Mouse (Mus musculus) heart, postnatal 10 days (tissue): ENCODE data around the gene Fbrs. TPM values are rescaled to one million over a fixed set of nuclear protein-coding genes. Genes with fewer than 3 reads are reported as not detected.
"Not testable (repeated sequence)": the region's sequence is repeated elsewhere in the genome, so short reads cannot be mapped to it uniquely, and the experiment has no call there.

ENCODE experiments used
- DNase-seq, 2 experiments: peaks; one replicate each; pipeline ENCODE4 v3.0.0; 2021
- intact Hi-C: fragments of 180-260 bp; cut with DNase I; formaldehyde crosslinking; loops from one replicate; pipeline ENCODE4 v1.15.1; 2025
- total RNA-seq, 2 experiments: library from RNA; stranded (reverse); gene quantifications; 2 replicates each; pipeline ENCODE4 v1.2.3; 2021

Fbrs gene
- 10 to 100 TPM; 41.6 to 42.1 TPM for total RNA-seq

DNA sequence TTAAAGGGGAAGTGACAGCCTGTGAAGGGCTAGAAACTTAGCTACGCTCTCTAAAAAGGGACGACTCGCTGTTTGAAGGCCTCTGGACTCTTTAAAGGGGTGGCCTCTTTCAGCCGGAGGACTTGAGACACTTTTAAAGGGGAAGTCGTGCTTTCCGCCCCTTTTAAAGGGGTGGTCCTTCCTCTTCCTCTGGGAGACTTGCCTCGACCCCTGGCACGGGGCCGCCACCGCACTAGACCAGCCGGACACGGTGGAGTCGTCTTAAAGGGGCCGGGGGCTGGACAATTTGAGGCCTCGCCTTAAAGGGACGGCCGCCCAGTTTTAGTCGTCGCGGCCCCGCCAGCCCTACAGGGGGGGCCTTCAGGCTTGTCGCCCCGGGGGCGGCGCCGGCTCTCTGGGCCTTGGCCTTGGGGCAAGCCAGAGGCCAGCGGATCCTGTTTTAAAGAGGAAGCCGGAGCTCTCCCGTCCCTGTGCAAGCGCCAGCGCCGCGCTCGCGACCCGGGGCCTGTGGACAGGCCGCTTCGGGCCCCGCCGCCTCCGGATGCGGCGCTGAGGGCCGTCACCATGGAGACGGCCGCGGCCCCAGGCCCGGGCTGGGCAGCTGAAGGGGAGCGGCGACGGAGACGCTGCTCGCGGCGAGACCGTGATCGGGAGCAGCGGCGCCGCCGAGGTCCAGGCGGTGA lies at the start of gene Fbrs:
Fbrs (plus strand) TSS at position 565 of the 683 bp plus-strand sequence.
- DNase-seq, result peak; percentile 99
- intact Hi-C loops, result no loop called here

- no peak for DNase-seq
- intact Hi-C loops, result no loop called here
Measured at GRCm38 (mm10) chr7:127435206-127435605, 43.8 kb upstream of the Fbrs start.

GRCm38 (mm10) chr7:127437724-127438123 lies 41.3 kb upstream of the Fbrs start:
- DNase-seq, result no peak
- intact Hi-C loops, result no loop called here

DNA sequence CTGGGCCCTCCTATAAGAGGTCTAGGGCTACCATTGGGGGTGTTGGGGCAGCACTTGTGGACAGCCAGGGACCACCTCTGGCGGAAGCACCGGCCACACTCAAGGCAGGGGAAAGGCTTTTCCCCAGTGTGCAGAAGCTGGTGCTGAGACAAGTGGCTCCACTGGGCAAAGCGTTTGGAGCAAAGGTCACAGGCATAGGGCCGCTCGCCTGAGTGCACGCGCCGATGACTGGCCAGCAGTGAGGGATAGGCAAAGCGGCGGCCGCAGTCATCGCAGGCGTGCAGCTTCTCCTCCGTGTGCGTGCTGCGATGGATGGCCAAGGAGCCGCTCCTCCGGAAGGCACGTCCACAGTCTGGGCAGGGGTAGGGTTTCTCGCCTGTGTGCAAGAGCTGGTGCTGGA lies 35.0 kb upstream of the Fbrs start:
- intact Hi-C loops, result no loop called here
- no peak for DNase-seq

DNA sequence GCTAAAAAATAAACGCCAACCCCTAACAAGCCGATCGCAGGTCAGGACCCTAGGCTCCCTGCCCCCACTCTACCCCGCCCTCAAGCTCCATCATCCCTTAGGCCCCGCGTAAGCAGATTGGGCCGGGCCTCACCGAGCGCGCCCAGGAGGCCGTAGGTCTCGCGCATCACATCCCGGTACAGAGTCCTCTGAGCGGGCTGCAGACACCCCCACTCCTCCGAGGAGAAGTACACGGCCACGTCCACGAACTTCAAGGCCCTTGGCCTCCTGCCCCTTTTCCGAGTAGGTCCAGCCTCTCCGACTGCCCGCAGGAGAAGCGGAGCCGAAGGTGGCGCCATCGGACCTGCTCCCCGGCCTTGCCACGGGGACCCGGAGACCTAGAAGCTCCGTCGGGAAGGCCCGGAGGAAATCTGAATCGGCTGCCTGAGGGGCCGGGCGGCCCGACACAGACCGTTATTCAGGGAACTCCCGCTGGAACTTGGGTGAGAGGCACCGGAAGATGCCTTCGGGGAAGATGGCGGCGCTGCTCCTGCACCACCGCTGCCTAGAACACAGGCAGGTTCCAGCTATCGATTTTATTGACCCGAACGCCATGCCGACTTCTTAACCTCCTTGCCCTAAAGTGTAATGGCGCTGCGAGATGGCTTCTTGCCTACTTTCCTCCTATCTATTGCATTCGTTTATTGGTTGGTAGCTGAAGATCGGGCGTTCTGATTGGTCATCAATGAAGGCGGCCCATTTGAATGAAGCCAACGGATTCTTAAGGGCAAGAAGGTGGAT lies 30.3 kb upstream of the Fbrs start, which contains the start of gene Zfp689:
Zfp689 (minus strand) TSS at position 638 of the 780 bp plus-strand sequence.
- intact Hi-C loops, result loop anchor here (2.0 kb wide), 2 partner anchors 22 to 26 kb away; partner anchors contain the start of gene Zfp688
- peak; percentile 96 to 97 for DNase-seq

DNA sequence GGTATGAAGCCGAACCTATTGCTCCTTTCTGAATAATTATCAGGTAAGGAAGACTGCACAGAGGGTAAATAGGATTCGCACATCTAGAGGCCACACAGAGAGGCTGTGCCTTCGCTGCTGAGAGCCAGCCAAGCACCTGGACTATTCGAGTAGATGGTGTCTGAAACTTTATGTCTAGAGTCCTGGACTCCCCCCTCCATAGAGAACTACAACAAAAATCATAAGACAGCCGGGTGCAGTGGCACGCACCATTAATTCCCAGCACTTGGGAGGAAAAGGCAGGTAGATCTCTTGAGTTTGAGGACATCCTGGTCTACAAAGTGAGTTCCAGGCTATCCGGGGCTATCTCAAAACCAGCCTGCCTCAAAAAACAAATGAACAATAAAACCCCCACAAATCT lies 29.0 kb upstream of the Fbrs start:
- intact Hi-C loops, result loop anchor here (2.0 kb wide), 2 partner anchors 21 to 27 kb away; partner anchors contain the start of gene Zfp688
- no peak for DNase-seq

- DNase-seq, result no peak
- intact Hi-C loops, result no loop called here
Measured at GRCm38 (mm10) chr7:127453056-127453455, 25.9 kb upstream of the Fbrs start.

DNA sequence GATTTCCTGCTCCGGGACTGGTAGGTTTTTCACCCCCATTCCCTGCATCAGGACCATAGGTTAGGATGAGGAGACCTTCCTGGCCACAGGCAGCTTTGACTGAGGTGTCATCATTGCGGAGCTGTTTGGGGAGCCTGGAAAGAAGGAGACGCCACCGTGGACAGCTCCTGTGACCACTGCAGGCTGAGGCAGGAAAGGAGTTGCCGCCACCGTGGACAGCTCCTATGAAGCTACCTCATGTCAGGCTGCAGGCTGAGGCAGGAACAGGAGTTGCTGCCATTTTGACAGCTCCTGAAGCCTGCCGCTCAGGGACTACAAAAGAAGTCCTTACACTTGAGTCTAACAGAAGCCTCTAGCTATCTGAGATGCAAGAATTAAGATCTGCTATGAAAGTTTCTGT lies 24.1 kb upstream of the Fbrs start:
- no peak for DNase-seq
- intact Hi-C loops, result no loop called here

DNA sequence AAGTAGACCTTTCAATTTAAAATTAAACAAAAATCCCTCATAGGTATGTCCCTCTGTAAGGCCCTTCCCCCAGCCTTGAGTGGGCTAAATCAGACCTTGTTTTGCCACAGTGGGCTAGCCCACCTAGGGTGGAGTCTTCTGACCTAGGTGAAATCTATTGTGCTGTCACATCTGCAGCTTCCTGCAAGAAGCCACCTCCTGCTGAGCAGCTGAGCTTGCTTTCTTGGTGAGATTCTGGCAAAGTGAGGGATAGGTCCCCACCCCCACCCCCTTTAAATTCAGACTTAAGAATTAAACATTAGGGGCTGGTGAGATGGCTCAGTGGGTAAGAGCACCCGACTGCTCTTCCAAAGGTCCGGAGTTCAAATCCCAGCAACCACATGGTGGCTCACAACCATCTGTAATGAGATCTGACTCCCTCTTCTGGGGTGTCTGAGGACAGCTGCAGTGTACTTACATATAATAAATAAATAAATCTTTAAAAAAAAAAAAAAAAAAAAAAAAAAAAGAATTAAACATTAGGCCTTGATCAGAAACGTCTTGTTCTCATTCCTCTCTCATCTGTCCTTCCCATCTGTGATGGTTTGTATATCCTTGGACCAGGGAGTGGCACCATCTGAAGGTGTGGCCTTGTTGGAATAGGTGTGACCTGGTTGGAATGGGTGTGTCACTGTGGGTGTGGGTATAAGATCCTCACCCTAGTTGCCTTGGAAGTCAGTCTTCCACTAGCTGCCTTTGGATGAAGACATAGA lies 20.5 kb upstream of the Fbrs start:
- DNase-seq, intact Hi-C loops: not testable (repeated sequence)

- DNase-seq, intact Hi-C loops: not testable (repeated sequence)
Measured at GRCm38 (mm10) chr7:127459311-127459710, 19.7 kb upstream of the Fbrs start, which contains the start of gene Prr14. Gene Prr14 (plus strand): TSS chr7:127459611.

DNA sequence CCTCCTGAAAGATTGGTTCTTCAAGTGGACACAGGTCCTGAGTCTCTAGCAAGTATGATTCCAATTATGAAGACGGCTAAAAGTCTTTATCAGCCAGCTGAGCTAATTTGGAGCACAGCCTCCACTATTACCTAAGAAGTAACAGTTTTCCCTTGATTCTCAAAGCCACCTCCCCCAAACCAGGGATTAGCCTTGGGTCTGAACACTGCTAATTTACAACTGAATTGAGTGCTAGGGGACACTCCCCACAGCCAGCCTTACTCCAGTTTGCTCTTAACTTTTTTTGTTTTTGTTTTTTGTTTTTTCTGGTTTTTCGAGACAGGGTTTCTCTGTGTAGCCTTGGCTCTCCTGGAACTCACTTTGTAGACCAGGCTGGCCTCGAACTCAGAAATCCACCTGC lies 13.8 kb upstream of the Fbrs start:
- intact Hi-C loops, result no loop called here
- no peak for DNase-seq

- DNase-seq, intact Hi-C loops: not testable (repeated sequence)
Measured at GRCm38 (mm10) chr7:127465670-127466069, 13.3 kb upstream of the Fbrs start.

DNA sequence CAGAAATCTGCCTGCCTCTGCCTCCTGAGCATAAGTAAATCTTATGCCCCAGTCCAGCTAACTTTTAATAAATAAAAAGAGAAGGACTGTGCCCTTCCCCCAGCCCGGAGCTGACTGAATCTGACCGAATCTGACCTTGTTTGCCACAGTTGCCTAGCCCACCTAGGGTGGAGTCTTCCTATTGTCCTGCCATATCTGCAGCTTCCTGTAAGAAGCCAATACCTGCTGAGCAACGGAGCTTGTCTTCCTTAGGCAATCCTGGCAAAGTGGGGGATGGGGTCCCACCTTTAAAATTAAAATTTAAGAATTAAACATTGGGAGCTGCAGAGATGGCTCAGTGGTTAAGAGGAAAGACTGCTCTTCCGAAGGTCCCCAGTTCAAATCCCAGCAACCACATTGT lies 12.4 kb upstream of the Fbrs start:
- intact Hi-C loops, result no loop called here

DNA sequence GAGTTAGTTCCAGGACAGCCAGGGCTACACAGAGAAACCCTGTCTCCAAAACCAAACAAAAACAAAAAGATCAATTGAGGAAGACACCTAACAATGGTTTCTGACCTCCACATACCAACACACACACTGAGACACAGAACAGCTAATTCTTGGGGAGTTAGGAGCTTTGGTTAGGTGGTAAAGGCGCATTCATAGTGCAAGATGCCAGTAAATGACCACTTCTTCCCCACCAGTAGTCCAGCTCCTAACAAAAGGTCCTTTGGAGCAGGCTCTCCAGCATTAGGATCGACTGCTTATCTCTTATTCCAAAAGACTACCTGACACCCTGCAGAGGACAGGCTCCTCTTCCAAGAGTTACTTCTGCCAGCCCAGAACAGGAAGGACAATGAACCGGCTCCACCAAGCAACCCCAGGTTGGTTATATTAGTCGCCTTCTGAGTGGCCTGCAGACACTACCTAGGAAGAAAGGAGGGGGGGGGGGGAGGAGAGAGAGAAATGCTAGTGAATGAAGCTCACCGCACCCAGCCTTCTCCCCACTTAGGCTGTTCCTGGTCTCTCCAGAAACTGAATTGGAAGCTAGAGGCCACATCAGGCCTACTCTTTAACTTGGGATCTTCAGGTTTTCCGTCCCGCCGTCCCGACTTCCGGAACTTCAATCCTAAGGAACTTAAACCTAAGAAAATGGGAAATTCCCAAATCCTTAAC lies 8.8 kb upstream of the Fbrs start:
- DNase-seq, result no peak

More for the DNA sequence above, 12.4 kb upstream of the Fbrs start:
- no peak for DNase-seq

GRCm38 (mm10) chr7:127470743-127471645 lies 8.0 kb upstream of the Fbrs start:
- DNase-seq, result peak; percentile 95
- intact Hi-C loops, result loop anchor here (2.0 to 5.0 kb wide), 2 partner anchors 22 to 64 kb away; partner anchors contain the start of genes Zfp689 and Zfp764

More for the DNA sequence above, 8.8 kb upstream of the Fbrs start:
- intact Hi-C loops, result loop anchor here (2.0 to 5.0 kb wide), 2 partner anchors 21 to 63 kb away; partner anchors contain the start of genes Zfp689 and Zfp764

DNA sequence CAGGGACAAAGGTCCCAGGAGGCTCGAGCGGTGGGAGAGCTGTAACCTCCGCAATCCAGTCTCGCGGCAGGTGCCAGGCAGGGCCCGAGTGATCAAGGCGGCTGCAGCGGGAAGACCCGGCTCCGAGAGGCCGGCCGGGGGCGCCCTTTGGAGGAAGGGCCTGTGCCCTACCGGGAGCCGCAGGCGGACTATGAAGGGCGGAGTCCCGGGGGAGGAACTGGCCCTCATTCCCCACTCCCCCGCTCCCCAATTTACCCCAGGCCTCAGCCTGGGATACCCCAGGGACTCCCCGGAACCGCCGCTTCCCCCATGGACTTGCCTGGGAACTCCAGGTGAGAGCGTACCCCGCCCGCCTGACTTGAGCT lies 7.4 kb upstream of the Fbrs start:
- DNase-seq, result no peak
- intact Hi-C loops, result loop anchor here (2.0 to 5.0 kb wide), 2 partner anchors 23 to 64 kb away; partner anchors contain the start of genes Zfp689 and Zfp764

GRCm38 (mm10) chr7:127472060-127472459 lies 6.9 kb upstream of the Fbrs start:
- intact Hi-C loops, result loop anchor here (5.0 kb wide), 1 partner anchor 65 kb away; the partner anchor contains the start of gene Zfp764
- peak in 1 of 2 experiments; percentile 35 for DNase-seq

DNA sequence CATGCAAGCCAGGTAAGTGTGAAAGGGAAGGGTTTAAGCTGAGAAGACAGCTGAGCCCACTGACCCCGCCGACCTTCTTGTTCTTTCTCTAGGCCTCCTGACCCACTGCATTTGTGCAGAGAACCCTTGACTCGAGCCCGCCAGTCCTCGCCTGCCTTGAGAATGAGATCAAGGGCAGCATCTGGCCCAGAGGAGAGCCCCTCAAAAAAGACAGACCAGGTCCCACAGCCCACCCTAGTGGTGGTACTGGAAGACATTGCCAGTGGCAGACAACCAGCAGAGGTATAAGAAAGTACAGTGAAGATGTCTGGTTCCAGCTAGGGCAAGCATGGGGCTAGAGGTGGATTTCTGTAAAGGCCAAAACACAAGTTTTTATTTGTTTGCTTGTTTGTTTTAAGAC lies 5.3 kb upstream of the Fbrs start:
- DNase-seq, result no peak
- intact Hi-C loops, result loop anchor here (5.0 kb wide), 1 partner anchor 66 kb away; the partner anchor contains the start of gene Zfp764
